Mouse (Mus musculus): ENCODE results near the gene Gm14137.

Gene Gm14137

GRCm38 (mm10) chr2:119173991-119174651 is at the start of gene Gm14137:
Gene Gm14137 (plus strand): TSS chr2:119174509.
- no peak for DNase-seq (ENCODE audit: low read depth)

- peak; percentile 29 for DNase-seq (ENCODE audit: low read depth)
These were observed 37.9 kb upstream of the Gm14137 start for GRCm38 (mm10) chr2:119136346-119136898.

DNA sequence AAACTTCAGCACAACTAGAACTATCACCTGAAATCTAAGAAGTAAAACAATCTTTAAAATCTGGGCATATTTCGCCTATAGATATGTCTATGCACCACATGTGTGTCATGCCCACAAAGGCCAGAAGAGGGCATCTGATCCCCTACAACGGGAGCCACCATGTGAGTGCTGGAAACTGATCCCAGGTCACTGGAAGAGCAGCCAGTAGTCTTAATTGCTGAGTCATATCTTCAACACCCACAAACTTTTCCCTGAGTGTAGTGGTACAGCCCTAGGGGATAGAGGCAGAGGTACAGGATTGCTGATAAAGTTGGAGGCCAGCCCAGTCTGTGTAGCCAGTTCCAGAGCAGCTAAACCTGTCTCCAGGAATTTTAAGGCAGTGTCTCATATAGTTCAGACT is 29.1 kb upstream of the Gm14137 start:
- no peak for DNase-seq (ENCODE audit: low read depth)

DNA sequence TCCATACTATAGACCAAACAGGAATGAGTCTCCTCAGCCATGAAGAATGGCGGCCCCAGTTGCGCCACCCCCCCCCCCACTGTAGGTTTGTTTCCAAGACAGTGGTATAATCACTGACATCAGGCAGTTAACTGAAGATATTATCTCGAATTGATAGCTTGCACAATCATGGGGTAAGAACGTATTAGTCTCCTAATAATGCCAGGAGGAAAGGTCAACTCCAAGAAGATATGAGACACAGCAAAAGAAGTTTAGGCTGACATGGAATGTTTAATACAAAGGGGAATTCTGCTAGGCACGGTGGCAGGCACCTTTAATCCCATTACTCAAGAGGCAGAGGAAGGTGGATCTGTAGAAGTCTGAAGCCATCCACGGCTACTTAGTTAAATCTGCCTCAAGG is 27.9 kb upstream of the Gm14137 start:
- DNase-seq (ENCODE audit: low read depth), result no peak

DNA sequence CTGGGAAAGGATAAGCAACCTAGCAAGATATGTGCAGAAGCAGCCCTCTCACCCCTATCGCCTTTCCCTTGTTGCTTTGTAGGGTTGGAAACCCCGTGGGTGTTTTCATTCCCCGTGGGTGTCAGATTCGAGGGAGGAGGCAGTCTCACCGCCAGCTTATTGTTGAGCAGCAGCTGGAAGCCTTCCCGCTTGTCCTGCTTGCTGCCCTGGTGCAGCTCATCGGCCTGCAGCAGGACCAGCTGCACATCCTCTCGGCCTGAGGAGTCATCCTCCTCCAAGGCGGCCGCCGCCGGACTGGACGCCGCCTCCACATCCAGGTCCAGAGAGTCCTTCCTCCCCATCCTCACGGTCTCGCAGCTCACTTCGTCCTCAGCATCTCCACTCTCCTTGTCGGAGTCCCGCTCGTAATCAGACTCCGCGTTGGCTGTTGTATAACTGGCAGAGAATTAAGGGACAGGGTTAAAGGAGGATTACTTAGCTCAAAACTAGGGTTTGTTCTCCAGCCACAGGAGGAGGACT is 27.1 kb upstream of the Gm14137 start:
- no peak for DNase-seq (ENCODE audit: low read depth)

DNA sequence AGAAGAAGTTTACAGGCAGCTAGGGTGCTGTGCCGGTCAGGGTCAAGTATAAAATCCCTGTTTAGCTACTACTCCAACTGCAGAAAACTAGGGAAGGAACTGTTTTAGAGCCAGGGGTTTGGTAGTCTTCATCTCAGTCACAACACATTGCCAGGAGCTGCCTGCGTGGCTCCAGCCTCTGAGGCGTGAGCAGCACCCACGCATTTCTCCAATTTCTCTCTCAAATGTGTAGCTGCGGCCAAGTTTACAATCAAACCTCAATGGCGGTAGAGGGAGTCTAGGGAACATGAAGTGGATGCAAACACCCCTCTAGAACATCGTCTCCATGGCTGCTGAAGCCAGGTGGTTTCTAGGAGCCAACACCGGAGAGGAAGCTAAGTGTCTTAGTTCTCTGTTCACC is 26.5 kb upstream of the Gm14137 start:
- no peak for DNase-seq (ENCODE audit: low read depth)

GRCm38 (mm10) chr2:119152255-119152654 is 22.1 kb upstream of the Gm14137 start:
- no peak for DNase-seq (ENCODE audit: low read depth)

GRCm38 (mm10) chr2:119154683-119155082 is 19.6 kb upstream of the Gm14137 start:
- DNase-seq (ENCODE audit: low read depth), result no peak

DNA sequence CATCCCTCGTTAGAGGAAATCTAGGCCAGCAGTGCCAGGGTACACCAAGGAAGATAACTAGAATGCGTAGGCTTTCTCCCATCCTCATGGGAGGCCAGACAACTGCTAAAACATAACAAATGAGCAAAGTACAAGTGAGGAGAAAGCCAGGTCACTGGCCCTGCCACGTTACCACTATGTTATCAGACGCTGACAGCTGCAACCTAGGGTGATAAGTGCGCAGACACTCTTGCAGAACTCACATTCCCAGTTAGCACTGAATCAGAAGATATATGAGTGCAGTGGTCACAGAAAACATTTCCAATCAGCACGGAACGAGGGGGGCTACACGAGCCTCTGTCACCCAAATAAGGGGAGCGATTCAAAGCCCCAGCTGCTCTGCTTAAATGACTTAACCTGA is 18.9 kb upstream of the Gm14137 start:
- peak; percentile 48 for DNase-seq (ENCODE audit: low read depth)

- no peak for DNase-seq (ENCODE audit: low read depth)
These were observed 18.1 kb upstream of the Gm14137 start for GRCm38 (mm10) chr2:119156081-119156680.

DNA sequence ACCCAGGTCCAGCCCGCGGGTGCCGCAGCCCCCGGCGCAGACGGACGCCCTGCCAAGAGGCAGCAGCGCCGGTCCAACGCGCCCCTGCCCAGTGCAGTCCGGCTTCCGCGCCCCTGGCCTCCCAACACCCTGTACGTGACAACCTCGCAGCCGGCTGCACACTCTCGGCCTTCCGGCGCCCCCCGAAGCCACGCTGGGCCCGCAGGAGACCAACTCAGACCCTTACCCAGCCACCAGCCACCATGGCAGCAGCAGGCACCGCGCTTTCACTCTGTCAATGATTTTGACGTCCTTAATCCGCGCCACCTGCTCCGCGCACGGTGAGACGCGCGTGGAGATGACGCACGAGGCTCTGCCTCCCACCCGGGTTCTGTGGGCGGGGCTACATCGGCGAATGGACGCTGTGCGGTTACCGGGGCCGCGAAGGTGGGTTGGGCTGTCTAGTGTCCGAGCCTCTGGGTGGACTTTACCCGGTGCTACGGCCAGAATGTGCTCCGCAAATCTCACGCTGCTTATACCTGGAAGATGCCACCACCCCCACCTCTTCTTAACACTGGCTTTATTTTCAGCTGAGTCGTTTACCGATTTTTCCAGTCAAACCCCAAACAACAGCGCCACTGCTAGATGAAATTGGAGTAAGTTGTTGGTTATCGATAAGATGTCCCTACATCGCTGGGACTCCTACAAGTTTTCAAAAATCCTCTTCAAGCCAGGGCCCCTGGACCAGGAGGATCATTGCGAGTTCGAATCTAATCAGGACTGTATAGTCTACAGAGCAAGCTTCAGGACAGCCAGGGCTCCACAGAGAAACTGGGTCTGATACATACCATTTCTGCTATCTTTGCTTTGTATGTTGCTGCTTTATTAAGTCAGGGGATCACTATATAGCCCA is 17.4 kb upstream of the Gm14137 start, which contains the start of gene Rmdn3:
TSS of gene Rmdn3 (minus strand) at position 354 of the 892 bp plus-strand sequence.
- DNase-seq (ENCODE audit: low read depth), result peak; percentile 95

GRCm38 (mm10) chr2:119157836-119158235 is 16.5 kb upstream of the Gm14137 start:
- DNase-seq (ENCODE audit: low read depth), result no peak

GRCm38 (mm10) chr2:119161247-119161646 is 13.1 kb upstream of the Gm14137 start:
- no peak for DNase-seq (ENCODE audit: low read depth)

DNA sequence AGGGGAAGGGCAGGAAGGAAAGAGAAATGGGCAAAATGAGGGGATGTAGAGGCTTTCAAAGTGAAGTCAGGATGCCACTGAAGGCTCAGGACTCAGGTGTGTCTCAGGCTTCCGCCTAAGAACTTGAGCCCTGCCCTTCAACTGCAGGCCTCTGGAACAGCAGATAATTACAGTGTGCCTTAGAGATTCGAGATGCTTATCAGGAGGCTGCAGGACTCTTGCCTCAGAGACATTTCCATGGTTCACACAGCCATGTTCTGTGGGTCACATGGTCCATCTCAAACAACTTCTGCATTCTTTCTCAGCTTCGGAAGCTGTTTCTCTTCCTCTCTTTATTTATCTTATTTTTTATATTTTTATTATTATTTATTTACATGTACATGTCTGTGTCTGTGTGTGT is 11.2 kb upstream of the Gm14137 start:
- DNase-seq (ENCODE audit: low read depth), result no peak

DNA sequence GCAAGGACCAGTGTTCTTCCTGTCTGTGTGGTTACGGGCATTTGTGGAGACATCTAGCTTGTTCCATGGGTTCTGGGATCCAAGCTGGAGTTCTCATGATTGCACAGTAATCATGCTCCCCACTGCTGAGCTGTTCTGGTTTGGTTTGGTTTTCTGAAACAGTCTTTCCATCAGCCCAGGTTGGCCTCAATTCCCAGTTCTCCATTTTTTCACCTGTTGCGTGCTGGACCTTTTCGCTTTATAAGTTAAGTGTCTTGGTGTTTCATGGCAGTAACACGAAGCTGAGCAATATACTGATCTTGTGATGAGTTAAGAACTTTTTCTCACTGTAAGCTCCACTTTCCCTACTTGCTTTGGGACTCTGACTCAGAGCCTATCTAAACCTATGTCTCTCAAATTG is 10.3 kb upstream of the Gm14137 start:
- DNase-seq (ENCODE audit: low read depth), result no peak

DNA sequence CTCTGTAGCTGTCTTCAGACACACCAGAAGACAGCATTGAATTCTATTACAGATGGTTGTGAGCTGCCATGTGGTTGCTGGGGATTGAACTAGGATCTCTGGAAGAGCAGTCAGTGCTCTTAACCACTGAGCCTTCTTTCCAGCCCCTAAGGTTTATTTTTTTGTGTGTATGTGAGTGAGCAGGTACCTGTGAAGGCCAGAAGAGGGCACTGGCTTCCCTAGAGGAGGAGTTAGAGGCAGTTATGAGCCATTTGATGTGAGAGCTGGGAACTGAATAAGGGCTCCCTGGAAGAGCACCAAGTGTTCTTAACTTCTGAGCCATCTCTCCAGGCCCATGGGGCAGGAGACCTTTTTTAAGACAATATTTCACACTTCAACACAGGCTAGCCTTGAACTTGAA is 8.9 kb upstream of the Gm14137 start:
- DNase-seq (ENCODE audit: low read depth), result no peak

- DNase-seq (ENCODE audit: low read depth), result no peak
These were observed 7.1 kb upstream of the Gm14137 start, which contains the start of gene Gchfr for GRCm38 (mm10) chr2:119166901-119167865. Gene Gchfr (plus strand): TSS chr2:119167773.

GRCm38 (mm10) chr2:119167866-119168256 is 6.4 kb upstream of the Gm14137 start:
- DNase-seq (ENCODE audit: low read depth), result no peak

- no peak for DNase-seq (ENCODE audit: low read depth)
These were observed 4.0 kb upstream of the Gm14137 start for GRCm38 (mm10) chr2:119170282-119170681.

DNA sequence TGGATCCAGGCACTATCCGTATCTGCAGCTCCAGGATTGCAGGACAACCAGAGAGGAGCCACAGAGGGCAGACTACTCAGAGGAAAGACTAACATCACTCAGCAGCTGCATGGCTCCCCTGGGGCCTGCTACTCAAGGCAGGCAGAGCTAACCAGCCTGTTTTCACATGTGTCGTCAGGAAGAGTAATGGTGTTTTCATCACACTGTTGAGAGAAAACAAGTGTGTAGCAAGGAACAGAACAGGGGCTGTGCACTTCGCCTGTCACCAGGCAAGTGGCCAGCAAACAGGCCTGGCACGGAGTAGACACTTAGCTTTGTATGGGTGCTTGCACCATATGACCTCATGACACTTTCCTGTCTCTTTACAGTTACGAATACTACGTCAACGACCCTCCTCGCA is 2.7 kb upstream of the Gm14137 start:
- no peak for DNase-seq (ENCODE audit: low read depth)

GRCm38 (mm10) chr2:119172446-119172845 is 1.9 kb upstream of the Gm14137 start:
- no peak for DNase-seq (ENCODE audit: low read depth)
